Mouse (Mus musculus) gastrocnemius, adult 18-20 months (tissue): ENCODE measurements around the gene Adamts17. TPM values are rescaled to one million over a fixed set of nuclear protein-coding genes. Genes with fewer than 3 reads are reported as not detected.
A peak's percentile ranks its signal among the peaks of the same experiment; 100 is the strongest.

ENCODE experiments used
- DNase-seq: peaks from one replicate; pipeline ENCODE4 v3.0.0; 2021; ENCODE audit warnings: low spot score
- total RNA-seq, 2 experiments: library from RNA; stranded (reverse); gene quantifications; 2 replicates each; pipeline ENCODE4 v1.2.3; 2021

Adamts17 gene
- total RNA-seq, 2 experiments from 2014 or later, result 0.50 TPM; not detected in 1

DNA sequence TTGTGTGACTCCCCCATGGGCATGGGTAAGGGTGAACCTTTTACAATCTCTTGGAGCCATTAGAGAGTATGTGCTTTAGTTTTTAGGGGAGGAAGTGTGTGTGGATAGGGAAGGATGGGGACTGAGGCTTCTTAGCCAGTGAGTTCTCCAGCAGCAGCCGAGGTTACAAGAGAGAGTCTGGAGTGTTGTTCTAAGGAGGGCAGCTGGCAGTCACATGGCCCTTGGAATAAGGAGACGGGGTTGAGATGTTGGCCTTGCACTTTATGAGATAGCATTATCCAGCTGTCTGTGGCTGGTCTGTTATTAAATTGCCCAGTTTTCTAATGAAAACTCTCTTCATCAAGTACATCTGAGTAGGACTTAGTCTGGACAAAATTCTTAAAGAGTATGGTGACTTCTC is 4.3 kb downstream of the Adamts17 start:
- DNase-seq, result no peak

DNA sequence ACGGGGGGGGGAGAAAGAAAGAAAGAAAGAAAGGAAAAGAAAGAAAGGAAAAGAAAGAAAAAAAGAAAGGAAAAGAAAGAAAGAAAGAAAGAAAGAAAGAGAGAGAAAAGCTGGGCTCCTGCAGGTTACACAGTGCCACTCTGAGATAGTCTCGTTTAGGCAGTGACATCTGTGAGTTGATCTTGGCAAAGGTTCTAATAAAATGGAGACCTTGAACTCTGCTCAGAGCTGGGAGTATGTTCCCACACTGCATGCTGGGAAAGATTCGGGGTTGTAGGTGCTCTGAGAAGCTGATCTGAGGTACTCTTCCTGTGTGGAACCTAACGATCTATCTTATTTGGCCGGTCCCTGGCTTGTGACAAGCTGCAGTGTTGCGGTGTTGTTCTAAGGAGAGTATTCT is 7.0 kb downstream of the Adamts17 start:
- no peak for DNase-seq

DNA sequence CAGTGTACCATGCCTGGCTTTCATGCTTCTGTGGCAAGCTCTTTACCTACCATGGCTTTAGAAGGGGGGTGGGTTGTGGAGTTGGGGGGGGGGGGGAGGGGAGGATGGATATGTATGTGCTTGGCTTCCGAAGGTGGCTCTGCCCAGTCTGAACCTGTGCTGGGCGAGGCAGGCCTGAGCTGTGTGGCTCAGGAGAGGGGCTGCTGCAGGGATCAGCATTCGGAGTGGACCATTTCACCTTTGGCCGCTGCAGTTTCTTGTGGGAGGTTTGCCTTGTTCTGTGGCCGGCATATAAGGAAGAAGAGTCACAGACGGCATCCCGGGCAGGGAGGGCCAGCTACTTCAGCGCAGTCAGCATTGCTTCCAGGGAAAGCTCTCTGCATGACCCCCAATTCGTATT is 7.8 kb downstream of the Adamts17 start:
- no peak for DNase-seq

DNA sequence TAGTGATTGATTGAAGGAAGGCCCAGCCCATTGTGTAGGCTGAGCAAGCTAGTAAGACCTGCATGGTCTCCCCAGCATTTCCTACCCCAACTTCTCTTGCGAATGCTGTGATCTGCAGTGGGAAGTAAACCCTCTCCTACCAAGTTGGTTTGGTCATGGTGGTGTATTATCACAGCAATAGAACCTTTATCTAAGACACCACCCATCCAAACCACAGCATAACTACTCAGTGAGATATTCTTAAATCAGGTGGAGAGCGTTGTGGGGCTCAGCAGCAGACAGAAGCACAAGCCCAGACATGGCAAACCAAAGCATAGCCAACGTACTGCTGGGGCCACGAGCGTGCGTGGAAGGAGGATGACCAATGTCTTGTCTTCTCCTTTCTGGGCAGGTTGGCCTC is 9.8 kb downstream of the Adamts17 start:
- DNase-seq, result no peak

DNA sequence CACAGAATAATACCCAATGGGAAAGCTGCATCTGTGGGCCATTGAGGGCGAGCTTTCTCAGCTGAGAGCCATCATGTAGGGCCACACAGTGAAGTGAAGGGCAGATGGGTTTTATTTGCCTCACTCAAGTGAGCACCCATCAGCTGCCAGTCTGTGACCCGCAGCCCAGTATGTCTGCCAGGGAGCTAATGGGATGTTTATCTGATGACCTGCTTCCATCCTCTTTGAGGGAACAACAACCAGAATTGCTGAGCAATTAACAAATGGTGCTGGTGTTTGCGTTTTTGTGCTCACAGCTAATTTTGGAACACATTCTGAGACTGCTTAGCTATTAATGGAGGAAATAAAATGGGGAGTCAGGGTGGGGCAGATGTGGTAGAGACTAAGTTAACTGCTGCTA is 12.6 kb downstream of the Adamts17 start:
- DNase-seq, result no peak

DNA sequence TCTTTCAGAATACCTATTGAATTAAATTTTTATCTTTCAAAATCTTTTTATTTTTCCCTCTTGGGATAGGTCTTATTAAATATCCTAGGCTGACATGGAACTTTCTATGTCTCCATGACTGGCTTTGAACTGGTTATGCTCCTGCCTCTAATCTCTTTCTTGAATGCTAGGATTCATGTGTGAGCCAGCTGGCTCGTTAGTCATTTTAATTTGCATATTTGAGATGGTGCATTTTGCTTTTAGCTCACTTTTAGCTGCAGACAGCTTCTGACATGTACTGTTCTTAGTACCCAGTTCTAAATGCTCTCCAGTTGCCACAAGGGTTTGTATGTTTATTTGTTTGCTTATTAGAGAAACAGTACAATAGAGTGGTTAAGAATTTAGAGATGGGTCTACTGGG is 18.1 kb downstream of the Adamts17 start:
- no peak for DNase-seq

DNA sequence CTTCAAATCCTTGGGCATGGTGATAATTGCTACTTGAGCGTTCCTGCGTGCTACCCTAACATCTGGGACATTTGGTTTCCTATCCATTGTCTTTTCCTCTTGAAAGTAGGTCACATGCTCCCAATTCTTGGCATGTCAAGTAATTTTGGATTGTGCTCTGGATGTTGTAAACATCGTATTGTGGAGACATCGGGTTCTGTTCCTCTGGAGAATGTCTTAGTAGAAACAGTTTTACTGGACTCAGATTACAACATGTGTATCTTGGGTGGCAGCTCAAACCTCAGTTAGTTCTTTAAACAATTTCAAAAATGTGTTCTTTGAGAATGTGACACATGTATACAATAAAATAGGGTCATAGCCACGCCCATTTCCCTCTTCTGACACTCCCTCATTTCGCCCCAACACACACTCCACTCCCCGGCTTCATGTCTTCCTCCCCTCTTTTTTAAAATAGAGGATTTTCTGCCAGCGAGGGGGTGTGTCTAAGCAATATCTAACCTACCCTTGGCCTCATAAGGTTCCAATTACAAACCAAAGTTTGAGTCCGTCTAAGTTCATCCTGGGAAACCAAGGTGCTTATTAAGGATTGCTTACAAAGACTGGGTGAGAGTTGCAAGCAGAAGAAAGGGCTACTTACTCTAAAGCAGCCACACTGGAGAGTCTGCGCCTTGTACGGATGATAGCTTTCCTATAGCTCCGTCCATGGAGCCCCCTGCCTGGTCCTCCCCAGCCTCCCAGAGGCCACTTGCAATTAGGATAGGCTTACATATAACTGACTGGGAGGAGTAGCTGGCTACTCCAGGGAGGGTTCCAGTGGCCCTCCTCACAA is 18.9 kb downstream of the Adamts17 start:
- no peak for DNase-seq

DNA sequence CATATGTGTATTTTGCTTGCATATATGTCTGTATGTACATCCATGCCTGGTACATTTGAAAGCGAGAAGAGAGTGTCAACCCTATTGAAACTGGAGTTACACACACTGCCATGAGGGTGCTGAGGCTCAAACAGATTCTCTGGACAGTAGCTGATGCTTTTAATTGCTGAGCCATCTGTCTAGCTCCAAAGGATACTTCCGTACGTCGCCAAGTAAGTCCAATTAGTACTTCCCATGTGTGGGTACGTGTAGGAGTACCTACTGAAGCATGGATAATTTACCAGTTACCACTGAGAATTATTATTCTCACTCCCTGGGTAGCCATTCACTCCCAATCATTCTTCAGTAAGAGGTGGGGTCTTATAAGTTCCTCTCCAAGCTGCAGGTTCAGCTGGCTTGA is 19.7 kb downstream of the Adamts17 start:
- DNase-seq, result no peak

DNA sequence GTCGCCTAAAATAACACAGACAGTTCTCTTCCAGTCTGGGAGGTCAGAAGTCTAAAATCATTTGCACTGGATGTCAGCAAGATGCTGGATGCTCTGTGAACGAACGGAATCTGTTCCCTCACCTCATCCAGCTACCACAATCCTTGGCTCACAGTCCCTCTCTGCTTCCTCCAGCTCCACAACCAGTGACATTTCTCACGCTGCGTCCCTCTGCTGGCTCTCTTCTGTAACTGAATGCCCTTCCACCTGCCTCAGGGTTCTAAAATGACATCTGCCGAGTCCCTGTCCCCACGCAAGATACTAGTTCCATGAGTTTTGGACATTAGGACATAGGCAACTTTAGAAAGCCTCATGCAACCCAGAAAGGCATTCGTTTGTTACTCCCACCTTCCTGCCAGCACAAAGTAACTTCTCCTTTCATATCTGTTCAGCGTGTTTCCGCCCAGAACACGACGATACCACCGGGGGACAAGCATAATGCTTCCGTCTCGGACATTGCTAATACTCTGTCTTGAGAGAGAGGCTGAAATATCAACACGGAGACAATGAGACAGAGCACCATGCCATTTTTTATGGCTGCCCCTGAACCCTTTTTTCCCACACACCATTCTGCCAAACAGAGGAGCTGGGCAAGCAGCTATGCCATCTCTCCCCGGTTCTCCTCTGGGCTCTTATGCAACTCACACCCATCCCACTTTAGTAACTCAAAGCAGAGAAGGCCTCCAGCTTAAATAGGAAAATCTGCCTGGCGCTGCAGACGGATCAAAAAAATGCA is 27.6 kb downstream of the Adamts17 start:
- DNase-seq, result no peak

DNA sequence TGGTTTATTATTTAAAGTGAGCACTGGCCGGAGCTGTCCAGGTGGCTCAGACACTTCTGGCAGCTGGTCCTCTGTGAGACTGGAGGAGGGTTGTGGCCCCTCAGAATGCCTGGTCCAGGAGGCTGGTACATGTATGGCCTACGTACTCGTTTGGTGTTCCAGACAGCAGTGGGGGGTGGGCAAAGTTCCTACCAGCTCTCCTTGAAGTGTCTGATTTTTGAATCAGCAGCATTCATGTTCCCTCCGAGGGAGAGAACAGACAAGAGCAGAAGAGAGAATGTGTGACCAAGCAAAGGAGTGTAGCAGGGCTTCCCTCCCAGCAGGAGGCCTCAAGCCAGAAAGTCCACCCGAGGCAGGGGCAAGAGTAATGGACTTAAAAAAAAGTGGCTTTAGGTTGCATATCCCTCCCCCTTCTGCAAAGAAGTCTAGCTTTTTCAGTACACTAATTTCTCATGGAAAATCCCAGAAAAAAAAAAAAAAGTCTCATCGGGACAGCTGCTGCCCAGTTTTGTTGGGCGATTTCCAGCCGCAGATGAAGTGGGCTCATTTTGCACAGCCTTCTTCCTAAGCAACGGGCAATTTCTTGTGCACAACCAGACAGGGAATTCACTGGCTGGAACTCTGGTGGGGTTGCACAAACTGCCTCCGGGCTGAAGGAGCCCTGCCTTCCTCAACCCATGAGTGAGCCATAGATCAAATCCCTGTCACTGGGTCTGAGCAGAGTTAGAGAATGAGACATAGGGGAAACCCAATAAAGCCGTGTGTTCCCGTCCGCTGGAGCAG is 28.4 kb downstream of the Adamts17 start:
- peak; percentile 4 for DNase-seq

DNA sequence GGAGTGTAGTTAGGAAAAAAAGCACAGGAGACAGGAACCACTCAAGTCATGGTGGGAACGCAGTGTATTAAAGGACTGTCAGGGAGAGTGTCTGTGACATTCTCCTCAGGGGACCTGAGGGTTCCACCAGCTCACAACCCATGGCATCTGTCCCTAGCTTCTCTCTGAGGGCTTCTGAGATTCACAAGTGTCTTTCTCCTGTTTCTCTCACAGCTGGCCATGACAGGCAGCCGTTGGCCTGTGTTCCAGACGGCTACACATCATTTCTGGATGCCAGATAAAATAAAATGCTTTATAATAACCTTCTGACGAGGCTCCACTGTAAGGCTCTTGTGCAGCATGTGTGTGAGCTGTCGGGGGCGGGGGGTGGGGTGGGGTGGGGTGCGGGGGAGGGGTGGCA is 32.0 kb downstream of the Adamts17 start:
- DNase-seq, result no peak

DNA sequence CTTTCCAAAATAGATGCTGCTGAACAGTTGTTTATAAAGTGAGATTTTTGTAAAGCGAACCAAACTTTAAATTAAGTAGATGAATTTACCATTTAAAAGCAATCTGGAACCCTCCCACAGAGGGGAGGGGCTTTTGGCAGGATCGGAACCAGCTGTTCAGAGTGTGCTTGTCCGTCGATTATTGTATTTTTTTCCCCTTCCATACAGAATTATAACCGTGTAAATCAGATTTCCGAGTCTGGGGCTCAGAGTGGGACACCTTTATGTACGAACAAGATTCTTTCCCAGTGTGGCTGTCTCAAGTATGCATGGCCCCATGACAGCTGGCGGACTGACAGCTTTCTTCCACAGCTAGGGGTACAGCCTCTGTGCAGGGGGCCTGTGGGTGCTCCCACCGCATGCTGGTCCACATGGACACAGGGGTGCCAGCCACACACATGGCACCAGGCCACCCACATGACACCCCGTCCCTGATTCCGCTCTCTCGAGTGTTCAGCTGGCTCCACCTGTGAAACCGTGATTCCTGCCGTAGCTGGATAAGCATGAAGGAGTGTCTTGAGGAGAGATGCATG is 32.5 kb downstream of the Adamts17 start:
- DNase-seq, result no peak

DNA sequence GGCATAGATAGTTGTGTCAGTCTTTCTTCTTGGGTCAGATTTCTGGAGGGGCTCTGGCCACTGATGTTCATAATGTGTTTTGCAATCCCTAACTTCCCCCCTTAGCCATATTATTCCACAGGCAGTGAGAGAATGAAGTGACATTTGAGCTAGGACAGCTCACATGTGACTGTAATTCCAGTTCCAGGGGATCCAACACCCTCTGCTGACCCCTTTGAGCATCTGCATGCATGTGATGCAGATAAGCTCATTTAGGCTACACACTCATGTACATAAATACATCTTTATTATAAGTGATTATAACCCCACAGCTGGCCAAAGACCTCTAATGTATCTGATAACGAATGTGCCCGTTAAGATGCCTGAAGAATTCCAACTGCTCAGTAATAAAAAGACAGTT is 33.7 kb downstream of the Adamts17 start:
- no peak for DNase-seq

DNA sequence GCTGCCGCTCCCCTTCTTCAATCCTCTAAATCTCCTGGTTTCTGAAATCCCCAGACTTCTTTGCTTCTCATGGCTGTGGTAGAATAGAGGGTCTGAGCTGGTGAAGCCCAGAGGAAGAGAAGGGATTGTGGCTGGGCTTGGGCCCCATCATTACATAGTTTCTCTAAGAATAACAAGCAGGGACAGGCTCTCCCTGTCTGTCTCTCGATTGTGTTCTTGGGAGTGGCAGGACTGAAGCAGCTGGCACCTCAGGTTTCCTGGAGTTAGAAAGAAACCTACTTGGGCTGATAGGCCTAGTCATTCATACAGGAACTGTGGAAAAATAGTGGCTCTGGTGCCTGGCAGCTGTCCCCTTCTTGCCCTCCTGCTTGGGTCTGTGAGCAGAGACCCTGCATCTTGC is 51.9 kb downstream of the Adamts17 start:
- DNase-seq, result no peak

DNA sequence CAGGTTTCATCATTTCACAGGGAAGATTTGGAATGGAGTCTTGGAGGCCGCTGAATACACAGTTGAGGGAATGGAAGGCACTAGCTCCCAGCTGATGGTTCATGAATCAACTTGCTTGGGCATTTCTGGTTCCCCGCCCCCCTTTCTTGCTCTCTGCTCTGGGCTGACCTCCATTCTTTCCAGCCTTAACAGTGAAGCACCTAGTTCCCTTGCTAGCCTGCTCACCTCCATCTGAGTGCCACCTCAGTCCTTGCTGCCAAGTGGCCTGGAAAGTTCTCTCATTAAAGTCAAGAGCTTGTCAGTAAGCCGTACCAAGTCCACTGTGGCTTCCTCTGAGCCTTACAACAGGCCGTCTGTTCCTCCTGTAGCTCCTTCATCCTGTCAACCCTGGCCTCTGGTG is 52.6 kb downstream of the Adamts17 start:
- DNase-seq, result no peak

DNA sequence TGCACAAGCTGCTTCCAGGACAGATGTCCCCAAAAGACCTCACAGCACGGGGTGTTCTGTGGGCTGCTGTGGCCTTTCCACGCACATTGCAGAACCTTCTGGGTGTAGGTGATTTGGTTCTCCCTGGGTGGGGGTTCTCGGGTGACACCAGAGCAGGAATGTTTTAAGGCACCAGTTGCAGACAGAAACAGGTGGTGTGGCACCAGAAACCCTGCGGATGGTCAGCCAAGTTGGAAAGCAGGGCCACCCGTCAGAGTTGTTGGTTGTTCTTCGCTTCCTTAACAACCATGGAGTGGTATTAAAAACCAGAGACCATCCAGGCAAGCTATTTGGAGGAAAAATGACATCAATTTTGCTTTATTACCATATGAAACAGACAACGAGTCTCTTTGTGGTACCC is 62.8 kb downstream of the Adamts17 start:
- no peak for DNase-seq

DNA sequence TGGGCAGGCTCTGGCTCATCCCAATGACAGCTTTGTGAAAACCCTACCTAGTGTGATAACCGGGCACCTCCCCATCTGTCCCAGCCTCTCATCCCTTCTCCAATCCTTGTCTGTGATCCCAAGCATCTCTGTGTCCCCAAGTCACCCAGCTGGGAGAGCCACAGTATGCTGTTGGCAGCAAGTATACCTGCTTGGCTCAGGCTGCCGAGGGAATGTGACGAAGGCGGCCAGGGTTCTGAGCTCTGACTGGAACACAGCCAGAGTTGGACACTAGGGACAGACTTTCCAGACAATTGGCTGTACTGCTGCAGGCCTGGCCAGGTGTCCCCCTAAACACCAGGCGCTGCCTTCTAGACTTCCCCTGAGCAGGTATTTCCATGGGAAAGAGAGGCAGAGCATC is 63.5 kb downstream of the Adamts17 start:
- DNase-seq, result peak; percentile 32

DNA sequence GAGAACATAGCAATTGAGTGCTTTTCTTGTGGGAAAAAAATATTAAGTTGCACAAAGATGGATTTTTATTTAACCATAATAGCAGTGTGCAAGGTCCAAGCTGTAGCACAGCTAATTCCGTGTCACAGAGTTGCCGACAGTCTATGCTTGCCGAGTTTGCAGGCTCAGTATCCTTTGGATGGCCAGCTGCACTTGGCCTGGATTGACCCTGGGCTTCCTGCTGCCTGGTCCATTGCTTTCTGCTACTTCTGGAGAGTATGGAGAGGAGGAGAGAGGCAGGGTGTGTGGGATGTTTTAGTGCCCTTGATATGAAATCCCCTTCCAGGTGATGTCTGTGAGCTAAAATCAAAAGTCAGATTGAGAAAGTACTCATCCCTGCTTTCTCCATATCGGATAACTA is 66.4 kb downstream of the Adamts17 start:
- DNase-seq, result no peak

DNA sequence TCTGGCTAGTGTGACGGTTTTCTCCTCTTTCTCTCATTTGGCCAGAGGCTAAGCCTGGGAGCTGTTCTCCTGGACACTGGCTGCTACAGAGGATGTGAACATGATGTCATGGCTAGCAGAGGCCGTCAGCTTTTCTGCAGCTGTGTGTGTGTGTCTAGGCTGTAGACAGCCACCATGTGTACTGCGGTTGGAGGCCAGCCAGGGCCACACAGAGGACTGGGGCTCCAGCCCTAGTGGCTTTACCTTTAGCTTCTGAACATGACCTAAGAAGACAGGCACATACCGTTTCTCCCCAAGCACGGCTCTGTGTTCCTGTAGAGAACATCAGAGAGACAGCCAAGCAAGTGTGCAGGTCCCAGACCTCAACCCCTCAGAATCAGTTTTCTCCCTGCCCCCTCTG is 73.3 kb downstream of the Adamts17 start:
- DNase-seq, result peak; percentile 9

DNA sequence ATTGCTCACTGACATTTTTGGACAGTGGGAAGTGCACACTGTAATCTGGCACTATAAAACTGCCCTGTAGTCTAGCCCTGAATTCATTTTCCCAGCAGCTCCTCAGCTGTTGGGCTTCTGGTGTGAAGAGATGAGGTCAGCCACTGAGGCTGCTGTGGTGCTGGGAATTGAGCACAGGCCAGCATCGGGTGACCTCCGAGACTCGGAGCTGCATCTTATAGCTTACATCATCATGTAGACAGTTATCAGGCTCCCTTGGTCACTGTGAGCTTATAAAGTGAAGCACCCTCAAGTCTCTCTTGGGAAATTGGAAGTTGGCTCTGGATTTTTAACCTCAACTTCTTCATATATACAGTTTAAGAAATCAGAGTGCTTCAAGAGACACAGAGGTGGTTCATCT is 84.1 kb downstream of the Adamts17 start:
- DNase-seq, result no peak

DNA sequence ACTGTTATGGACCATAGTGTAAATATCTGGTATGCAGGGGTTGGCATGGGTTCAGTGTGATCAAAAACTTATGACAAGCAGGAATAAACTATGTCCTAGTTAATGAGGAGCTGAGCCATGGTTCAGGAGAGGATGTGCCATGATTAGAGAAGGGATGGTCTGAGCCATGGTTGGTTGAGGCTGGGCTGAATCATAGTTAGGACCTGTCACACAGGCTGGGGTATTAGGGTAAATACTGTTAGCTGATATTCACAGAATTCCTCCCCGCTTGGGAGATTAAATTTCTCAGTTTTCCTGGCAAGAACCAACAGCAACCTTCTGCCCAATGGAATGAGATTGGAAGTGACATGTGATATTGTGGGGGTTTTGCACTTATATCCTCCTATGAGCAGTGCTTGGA is 84.6 kb downstream of the Adamts17 start:
- no peak for DNase-seq

DNA sequence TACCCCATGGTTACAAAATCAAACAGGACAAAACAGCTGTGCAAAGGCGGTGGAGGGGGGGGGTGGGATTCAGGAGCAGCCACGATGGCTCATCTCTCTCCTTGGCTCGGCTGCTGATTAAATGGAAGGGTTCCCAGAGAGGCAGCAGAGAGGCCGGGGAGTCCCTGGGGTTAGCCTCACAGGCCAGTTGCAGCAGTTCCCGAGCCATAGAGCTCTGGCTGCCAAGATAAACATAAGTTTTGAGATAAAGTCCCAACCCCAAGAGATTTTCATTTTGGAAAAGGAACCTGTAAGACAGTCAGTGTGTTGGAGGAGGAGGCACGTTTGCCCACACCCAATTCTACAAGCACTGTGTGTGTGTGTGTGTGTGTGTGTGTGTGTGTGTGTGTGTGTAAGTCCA is 89.7 kb downstream of the Adamts17 start:
- peak; percentile 73 for DNase-seq
